Mouse (Mus musculus): ENCODE results near the gene Pom121. TPM values are rescaled to one million over a fixed set of nuclear protein-coding genes. Genes with fewer than 3 reads are reported as not detected.
A peak's percentile ranks its signal among the peaks of the same experiment; 100 is the strongest.
"Not testable (repeated sequence)": the region's sequence is repeated elsewhere in the genome, so short reads cannot be mapped to it uniquely, and the experiment has no call there.

Gene Pom121
- polyA plus RNA-seq, 1 experiment from 2014 or later, result 23.4 TPM

DNA sequence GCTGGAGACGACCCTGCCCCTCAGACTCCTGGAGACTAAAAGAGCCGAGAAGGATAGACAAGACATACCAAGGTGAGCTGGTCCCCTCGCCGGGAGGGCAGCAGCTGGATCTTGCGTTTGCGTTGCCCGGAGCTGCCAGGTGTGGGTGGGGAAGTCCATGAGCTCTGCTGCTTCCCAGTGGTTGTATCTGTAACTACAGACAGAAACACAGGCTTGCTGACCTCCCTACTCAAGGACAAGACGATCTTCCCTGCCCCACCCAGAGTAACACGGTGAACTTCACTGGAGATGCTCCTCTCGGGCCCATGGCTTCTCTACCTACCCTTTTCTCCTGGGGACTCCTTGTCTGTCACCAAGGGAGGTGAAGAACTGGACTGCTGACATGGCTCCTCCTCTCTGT is 10.6 kb downstream of the Pom121 start:
- H3K9me3 ChIP-seq (replicated peaks), result no peaks in the 10 kb centered on the region
- no peaks in the 10 kb centered on the region for H3K27me3 ChIP-seq (ENCODE audit: low read depth, poor library complexity, severe bottlenecking)
- 86% methylated on average over 10 of the region's 10 CpGs for WGBS
- H3K4me3 ChIP-seq, result no peak overlapping the region
- H3K4me1 ChIP-seq, result no peaks in the 10 kb centered on the region
- peaks cover 99% of the 10 kb centered on the region for H3K36me3 ChIP-seq
- H3K27ac ChIP-seq, result no peak overlapping the region
- no peak for DNase-seq (ENCODE audit: low spot score)

DNA sequence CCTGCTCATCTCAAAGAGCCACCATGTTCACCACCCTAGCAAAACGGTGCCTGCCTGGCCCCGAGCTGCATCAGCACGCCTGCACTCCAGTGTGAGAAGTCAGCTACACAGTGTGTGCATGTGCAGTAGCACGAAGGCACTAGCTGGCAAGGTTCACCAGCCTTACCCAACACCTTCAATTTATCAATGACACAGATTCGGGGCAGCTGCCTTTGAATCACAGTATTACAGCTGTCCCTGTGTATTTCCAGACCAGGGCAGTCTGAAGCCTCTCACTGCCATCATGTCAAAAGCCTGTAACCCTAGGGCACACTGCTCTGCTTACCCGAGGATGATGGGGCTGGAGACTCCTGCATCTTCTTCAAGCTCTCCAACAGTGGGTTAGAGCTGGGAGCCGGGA is 11.6 kb downstream of the Pom121 start:
- Histone ChIP-seq H3K4me1 (no peaks in the 10 kb centered on the region), H3K9me3 (replicated peaks) (no peaks in the 10 kb centered on the region), H3K27me3 (ENCODE audit: low read depth, poor library complexity, severe bottlenecking) (no peaks in the 10 kb centered on the region), H3K36me3 (peaks cover 99% of the 10 kb centered on the region), H3K27ac (no peak overlapping the region), H3K4me3 (no peak overlapping the region)
- WGBS, result 89% methylated on average over 7 of the region's 7 CpGs
- DNase-seq (ENCODE audit: low spot score), result no peak

DNA sequence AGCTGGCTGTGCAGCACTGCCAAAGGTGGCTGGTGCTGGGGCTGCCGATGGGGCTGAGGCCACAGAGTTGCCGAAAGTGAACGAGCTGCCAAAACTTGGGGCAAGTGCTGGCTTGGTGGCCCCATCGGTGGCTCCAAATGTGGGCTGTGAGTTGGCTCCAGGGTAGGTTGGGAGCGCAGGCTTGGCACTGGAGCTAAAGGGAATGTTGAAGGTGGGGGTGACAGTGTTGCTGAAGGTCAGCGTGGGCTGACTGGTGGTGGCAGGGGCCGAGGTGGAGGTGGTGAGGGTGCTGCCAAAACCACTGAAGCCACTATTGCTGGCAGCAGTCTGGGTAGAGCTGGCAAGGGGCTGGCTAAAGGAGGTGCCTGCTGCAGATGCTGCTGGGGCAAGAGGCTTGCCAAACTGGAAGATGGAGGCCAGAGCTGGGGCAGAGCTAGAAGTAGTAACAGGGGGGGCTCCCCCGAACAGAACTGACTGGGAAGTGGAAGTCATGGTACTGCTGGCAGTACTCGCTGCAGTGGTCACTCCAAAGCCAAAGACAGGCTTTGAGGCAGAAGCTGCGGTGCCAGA is 12.9 kb downstream of the Pom121 start:
- WGBS, result 92% methylated on average over 10 of the region's 10 CpGs
- DNase-seq (ENCODE audit: low spot score), result no peak
- Histone ChIP-seq H3K4me1 (no peaks in the 10 kb centered on the region), H3K27ac (no peak overlapping the region), H3K27me3 (ENCODE audit: low read depth, poor library complexity, severe bottlenecking) (no peaks in the 10 kb centered on the region), H3K36me3 (peaks cover 99% of the 10 kb centered on the region), H3K4me3 (no peak overlapping the region), H3K9me3 (replicated peaks) (no peaks in the 10 kb centered on the region)

DNA sequence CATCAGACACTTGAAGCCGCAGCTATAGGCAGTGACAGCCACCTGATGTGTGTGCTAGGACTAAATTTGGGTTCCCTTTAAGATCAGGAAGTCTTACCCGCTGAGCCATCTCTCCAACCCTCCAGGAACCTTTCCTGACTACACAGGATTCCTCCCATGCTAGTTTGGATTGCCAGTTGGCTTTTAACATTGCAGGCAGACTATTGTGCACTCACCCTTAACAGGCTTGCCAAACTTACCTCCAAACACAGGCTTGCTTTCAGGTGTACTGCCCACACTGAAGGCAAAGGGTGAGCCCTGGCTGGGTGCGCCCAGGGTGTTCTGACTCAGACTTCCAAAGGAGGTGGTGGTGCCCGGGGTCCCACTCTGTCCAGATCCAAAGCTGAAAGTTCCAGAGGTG is 13.7 kb downstream of the Pom121 start:
- H3K27ac ChIP-seq, result no peak overlapping the region
- H3K9me3 ChIP-seq (replicated peaks), result no peaks in the 10 kb centered on the region
- H3K4me3 ChIP-seq, result no peak overlapping the region
- no peaks in the 10 kb centered on the region for H3K27me3 ChIP-seq (ENCODE audit: low read depth, poor library complexity, severe bottlenecking)
- 90% methylated on average over 4 of the region's 4 CpGs for WGBS
- no peak for DNase-seq (ENCODE audit: low spot score)
- H3K4me1 ChIP-seq, result no peaks in the 10 kb centered on the region
- peaks cover 100% of the 10 kb centered on the region for H3K36me3 ChIP-seq

DNA sequence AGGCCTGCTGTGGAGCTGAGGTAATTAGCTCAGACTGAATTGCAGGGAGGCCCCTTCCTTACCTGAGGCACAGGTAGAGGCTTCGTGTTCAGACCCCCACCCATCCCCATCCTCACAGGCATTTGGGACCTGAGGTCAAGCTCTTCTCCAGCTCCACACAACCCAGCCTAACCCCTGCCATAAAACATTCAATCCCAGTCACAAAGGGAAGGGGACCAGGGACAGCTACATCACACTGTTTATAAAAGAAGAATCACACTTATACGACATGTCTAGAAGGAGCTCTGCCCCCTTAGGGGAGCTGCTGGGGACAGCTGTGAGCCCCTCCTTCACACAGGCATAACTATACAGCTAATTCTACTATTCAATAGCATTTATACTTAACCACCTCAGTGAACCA is 18.0 kb downstream of the Pom121 start:
- H3K27me3 ChIP-seq (ENCODE audit: low read depth, poor library complexity, severe bottlenecking), result no peaks in the 10 kb centered on the region
- H3K4me3 ChIP-seq, result no peak overlapping the region
- peaks cover under 1% of the 10 kb centered on the region; the same call in 1 of the 2 replicates for H3K4me1 ChIP-seq
- no peaks in the 10 kb centered on the region for H3K9me3 ChIP-seq (replicated peaks)
- DNase-seq (ENCODE audit: low spot score), result no peak
- peaks cover 100% of the 10 kb centered on the region for H3K36me3 ChIP-seq
- no peak overlapping the region for H3K27ac ChIP-seq
- WGBS, result 67% methylated on average over 2 of the region's 2 CpGs

DNA sequence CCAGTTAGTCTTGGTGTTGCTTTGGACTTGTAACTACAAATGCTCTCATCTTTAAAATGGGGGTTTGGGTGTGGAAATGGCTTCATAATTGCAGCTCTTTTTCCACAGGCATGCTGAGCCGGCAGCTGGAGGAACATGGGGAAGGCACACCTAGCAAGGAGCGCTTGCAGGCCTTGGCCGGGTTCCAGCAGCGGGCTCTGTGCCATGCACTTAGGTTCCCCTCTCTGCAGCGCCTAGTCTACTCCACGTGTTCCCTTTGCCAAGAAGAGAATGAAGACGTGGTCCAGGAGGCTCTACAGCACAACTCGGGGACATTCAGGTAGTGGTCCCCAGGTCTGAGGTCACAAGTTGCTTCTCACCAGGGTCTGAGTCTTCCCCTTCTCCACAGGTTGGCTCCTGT is 19.2 kb downstream of the Pom121 start:
- peaks cover 91% of the 10 kb centered on the region for H3K36me3 ChIP-seq

DNA sequence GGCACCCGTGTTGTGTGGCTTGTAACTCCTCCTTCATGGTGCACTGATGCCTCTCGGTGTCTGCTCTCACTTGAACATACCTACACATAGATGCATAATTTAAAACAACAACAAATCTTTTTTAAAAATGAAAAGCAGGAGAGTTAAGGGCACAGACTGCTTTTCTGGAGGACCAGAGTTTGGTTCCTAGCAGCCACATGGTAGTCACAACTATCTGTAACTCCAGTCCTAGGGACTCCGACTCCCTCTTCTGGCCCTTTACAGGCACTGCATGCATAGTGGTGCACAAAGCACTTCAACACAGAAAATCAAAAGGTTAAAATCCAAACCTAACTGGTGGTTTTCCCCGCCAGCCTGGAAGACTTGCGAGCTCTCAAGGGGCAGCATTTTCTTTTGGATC is 20.7 kb downstream of the Pom121 start:
- Histone ChIP-seq H3K27ac (no peak overlapping the region), H3K4me3 (no peak overlapping the region), H3K36me3 (peaks cover 76% of the 10 kb centered on the region), H3K27me3 (ENCODE audit: low read depth, poor library complexity, severe bottlenecking) (no peaks in the 10 kb centered on the region), H3K4me1 (peaks cover 19% of the 10 kb centered on the region), H3K9me3 (replicated peaks) (no peaks in the 10 kb centered on the region)
- 97% methylated on average over 5 of the region's 5 CpGs for WGBS
- DNase-seq (ENCODE audit: low spot score), result no peak

More for the DNA sequence above, 19.2 kb downstream of the Pom121 start:
- H3K27me3 ChIP-seq (ENCODE audit: low read depth, poor library complexity, severe bottlenecking), result no peaks in the 10 kb centered on the region
- 90% methylated on average over 8 of the region's 8 CpGs for WGBS
- no peaks in the 10 kb centered on the region for H3K9me3 ChIP-seq (replicated peaks)
- peaks cover 13% of the 10 kb centered on the region for H3K4me1 ChIP-seq
- DNase-seq (ENCODE audit: low spot score), result no peak
- no peak overlapping the region for H3K4me3 ChIP-seq
- H3K27ac ChIP-seq, result no peak overlapping the region

DNA sequence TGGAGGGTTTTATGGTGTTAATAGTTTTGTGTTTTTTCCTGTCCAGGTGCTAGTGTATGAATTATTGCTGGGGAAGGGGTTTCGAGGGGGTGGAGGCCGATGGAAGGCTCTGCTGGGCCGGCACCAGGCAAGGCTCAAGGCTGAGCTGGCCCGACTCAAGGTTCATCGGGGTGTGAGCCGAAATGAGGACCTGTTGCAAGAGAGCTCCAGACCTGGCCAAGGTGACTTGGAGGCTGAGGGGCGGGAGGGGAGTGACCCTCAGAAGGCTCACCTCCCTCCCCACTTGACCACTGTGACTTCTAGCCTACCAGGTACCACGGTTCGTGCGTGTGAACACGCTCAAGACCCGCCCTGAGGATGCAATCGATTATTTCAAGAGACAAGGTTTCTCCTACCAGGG is 23.2 kb downstream of the Pom121 start:
- no peak for DNase-seq (ENCODE audit: low spot score)
- Histone ChIP-seq H3K27me3 (ENCODE audit: low read depth, poor library complexity, severe bottlenecking) (no peaks in the 10 kb centered on the region), H3K4me3 (peak overlapping the region; percentile 98; the same call in 1 of the 2 replicates), H3K36me3 (peaks cover 52% of the 10 kb centered on the region), H3K27ac (no peak overlapping the region), H3K9me3 (replicated peaks) (no peaks in the 10 kb centered on the region), H3K4me1 (peaks cover 19% of the 10 kb centered on the region)
- 95% methylated on average over 13 of the region's 13 CpGs for WGBS

DNA sequence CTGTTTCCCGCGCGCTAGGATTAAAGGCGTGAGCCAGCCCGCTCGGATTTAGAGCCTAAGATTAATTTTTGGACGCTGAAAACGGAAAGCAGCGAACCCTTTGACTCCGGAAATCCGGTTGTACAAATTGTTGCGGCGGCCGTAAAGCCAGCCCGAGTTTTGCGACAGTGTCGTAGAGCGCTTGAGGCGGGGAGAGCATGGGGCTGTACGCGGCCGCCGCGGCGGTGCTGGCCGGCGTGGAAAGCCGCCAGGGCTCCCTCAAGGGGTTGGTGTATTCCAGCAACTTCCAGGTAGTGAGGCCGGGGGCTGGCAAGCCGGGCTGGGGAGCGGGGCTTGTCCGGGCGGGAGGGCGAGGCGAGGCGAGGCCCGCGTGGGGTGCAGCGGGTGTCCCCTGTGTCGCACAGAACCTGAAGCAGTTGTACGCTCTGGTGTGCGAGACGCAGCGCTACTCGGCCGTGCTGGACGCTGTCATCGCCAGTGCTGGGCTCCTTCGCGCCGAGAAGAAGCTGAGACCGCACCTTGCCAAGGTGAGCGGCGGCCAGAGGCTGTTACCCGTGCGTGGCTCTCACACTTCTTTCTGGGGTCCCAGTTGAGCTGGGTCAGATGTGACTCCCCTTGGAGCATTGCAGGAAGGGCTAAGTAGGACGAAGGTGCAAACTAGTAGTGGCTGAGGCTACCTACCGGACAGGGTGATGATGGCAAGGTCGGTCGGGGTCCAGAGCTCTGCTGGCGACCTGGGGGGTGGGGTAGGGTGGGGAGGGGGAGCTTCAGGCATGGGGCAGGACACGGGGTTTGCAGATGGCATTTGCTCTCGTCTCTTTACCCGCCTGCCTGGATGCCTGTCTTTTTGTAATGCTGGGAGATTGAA is 24.3 kb downstream of the Pom121 start, which contains the start of gene Nsun5:
Nsun5 (plus strand) TSS at position 167 of the 868 bp plus-strand sequence.
- peaks cover 40% of the 10 kb centered on the region for H3K36me3 ChIP-seq
- H3K4me1 ChIP-seq, result peaks cover 19% of the 10 kb centered on the region
- no peaks in the 10 kb centered on the region for H3K27me3 ChIP-seq (ENCODE audit: low read depth, poor library complexity, severe bottlenecking)
- H3K4me3 ChIP-seq, result peak within 1 kb of the TSS; percentile 98
- peak within 1 kb of the TSS; percentile 85 for H3K27ac ChIP-seq
- no peaks in the 10 kb centered on the region for H3K9me3 ChIP-seq (replicated peaks)
- WGBS, result 1% methylated on average over 64 of the region's 64 CpGs
- peak; percentile 97 for DNase-seq (ENCODE audit: low spot score)

DNA sequence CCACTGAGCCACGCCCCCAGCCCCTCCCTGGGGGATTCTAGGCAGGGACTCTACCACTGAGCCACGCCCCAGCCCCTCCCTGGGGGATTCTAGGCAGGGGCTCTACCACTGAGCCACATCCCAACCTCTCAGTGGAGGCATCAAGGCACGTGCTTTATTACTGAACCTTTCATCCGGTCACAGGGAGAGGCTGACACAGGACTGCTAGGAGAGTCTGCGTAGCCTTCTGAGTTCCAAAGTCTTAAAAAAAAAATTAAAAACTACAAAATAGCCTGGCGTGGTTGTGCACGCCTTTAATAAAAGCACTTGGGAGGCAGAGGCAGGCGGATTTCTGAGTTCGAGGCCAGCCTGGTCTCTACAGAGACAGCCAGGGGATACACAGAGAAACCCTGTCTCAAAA is 25.1 kb downstream of the Pom121 start:
- 63% methylated on average over 9 of the region's 9 CpGs for WGBS
- not testable (repeated sequence) for DNase-seq (ENCODE audit: low spot score); H3K9me3 ChIP-seq (replicated peaks); H3K27me3 ChIP-seq (ENCODE audit: low read depth, poor library complexity, severe bottlenecking)
- Histone ChIP-seq H3K4me3 (peak overlapping the region; percentile 98), H3K27ac (peak overlapping the region; percentile 85), H3K36me3 (peaks cover 32% of the 10 kb centered on the region), H3K4me1 (peaks cover 19% of the 10 kb centered on the region)

DNA sequence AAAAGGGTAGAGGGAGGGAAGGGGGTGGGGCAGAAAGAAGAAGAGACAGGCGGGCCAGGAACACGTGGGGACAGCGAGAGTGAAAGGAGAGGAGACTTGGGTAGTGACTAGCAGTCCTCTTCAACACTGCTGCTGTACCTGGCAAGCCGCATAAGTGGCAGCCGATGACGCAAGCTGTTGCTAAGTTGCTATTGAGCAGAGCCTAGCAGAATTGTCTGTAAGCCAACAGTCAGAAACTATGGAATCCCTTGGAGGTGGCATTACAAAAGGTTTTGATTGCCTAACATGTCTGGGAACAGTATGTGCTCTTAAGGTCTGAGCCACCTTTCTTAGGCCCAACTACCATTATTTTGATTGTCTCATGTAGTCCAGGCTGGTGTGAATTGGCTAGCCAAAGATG is 26.0 kb downstream of the Pom121 start:
- 77% methylated on average over 6 of the region's 6 CpGs for WGBS
- Histone ChIP-seq H3K4me3 (no peak overlapping the region), H3K4me1 (peaks cover 19% of the 10 kb centered on the region), H3K9me3 (replicated peaks) (no peaks in the 10 kb centered on the region), H3K27ac (no peak overlapping the region), H3K36me3 (peaks cover 23% of the 10 kb centered on the region), H3K27me3 (ENCODE audit: low read depth, poor library complexity, severe bottlenecking) (0 out of 2 replicates have a peak, but pooled peaks cover 2% of the 10 kb centered on the region)
- DNase-seq (ENCODE audit: low spot score), result no peak

DNA sequence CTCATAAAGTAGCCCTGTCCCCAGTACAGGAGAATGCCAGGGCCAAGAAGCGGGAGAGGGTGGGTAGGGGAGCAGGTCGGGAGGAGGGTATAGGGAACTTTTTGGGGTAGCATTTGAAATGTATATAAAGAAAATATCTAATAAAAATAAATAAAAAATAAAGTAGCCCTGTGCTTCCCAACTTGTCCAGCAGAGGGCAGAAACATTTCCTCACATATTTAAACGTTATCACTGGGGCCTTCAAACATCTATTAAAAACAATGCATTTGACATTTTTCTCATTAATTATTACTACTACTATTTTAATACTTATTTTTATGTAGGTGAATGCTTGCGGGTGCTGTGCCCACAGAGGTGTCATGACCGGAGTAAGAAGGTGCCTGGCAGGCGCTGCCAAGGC is 26.5 kb downstream of the Pom121 start:
- peaks cover 19% of the 10 kb centered on the region for H3K4me1 ChIP-seq
- no peak overlapping the region for H3K27ac ChIP-seq
- WGBS, result 61% methylated on average over 6 of the region's 6 CpGs
- 0 out of 2 replicates have a peak, but pooled peaks cover 2% of the 10 kb centered on the region for H3K27me3 ChIP-seq (ENCODE audit: low read depth, poor library complexity, severe bottlenecking)
- H3K36me3 ChIP-seq, result peaks cover 18% of the 10 kb centered on the region
- DNase-seq (ENCODE audit: low spot score), result no peak
- no peak overlapping the region for H3K4me3 ChIP-seq
- no peaks in the 10 kb centered on the region for H3K9me3 ChIP-seq (replicated peaks)

DNA sequence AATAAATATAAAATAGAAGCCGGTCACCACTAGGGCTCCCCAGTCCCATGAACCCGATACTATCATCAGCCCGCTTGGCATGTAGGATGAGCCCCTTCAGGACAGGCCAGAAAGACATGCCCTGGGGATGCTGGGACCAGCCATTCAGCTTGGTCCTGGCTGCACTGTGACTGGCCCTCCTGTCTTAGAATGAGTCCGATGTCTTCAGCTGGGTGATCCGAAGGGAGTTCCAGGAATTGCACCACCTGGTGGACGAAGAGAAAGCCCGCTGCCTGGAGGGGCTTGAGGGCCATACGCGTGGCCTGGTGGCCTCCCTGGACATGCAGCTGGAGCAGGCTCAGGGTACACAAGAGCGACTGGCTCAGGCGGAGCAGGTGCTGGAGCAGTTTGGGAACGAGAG is 30.8 kb downstream of the Pom121 start:
- Histone ChIP-seq H3K4me1 (no peaks in the 10 kb centered on the region), H3K36me3 (no peaks in the 10 kb centered on the region), H3K4me3 (no peak overlapping the region), H3K9me3 (replicated peaks) (no peaks in the 10 kb centered on the region), H3K27me3 (ENCODE audit: low read depth, poor library complexity, severe bottlenecking) (0 out of 2 replicates have a peak, but pooled peaks cover 2% of the 10 kb centered on the region), H3K27ac (no peak overlapping the region)
- 30% methylated on average over 12 of the region's 12 CpGs for WGBS
- DNase-seq (ENCODE audit: low spot score), result peak; percentile 71
